Comparison of ENCODE assay signal across 20 mouse cellular contexts in the genomic region with DNA sequence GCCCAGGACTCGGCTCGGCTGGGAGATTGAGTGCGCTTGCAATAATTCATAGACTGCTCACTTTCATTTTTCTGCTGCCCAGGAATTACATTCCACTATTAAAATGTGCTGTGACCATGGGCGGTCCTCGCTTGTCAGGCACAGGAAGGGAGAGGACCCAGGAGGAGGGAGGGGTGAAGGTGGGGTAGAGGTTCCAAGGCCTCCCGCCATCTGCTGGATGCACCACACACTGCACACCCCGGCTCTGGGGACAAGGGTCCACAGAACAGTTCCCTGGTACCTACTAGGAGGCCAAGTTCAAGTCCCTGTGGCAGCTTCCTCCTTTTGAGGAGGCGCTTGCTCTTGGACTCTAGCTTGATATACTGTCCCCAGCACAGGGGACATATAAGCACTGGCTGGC.
DNase-seq lines count a peak whose midpoint lies in the region; ATAC-seq and TF ChIP-seq lines count a peak whose summit lies in the region.
"Had no signal": no experiment of that assay in that cellular context is flagged by ENCODE, and none has a peak within 500 bp of the region (broad histone marks: within the 10 kb centered on the region; RNA-seq: fewer than 3 reads in every experiment).

No protein-coding gene starts in this region.

- no peak for TF ChIP-seq EP300 in lung, postnatal 0 days (IDR thresholded peaks at IDR 0.05)
- TF ChIP-seq EP300 in ES-Bruce4 (IDR thresholded peaks at IDR 0.05; ENCODE audit: insufficient read depth, low read depth, low read length), result no peak

- no peaks in the 10 kb centered on the region for H3K36me3 ChIP-seq in hindbrain, postnatal 0 days (ENCODE audit: insufficient read depth, low read length)
- H3K36me3 ChIP-seq in hindbrain, embryonic 14.5 days (replicated peaks; ENCODE audit: control insufficient read depth, insufficient read depth), result no peaks in the 10 kb centered on the region
- no peaks in the 10 kb centered on the region for H3K36me3 ChIP-seq in lung, postnatal 0 days (ENCODE audit: insufficient read depth, low read length)
- H3K36me3 ChIP-seq in ES-Bruce4 (ENCODE audit: control insufficient read depth, insufficient read depth, low read length, poor library complexity, severe bottlenecking), result no peaks in the 10 kb centered on the region
- H3K36me3 ChIP-seq: hindbrain, embryonic 12.5 days; neural tube, embryonic 13.5 days had no signal

- TF ChIP-seq POLR2A in ES-Bruce4 (IDR thresholded peaks at IDR 0.05; ENCODE audit: insufficient read depth, low read length), result no peak

- no peak overlapping the region for H3K9ac ChIP-seq in hindbrain, postnatal 0 days (replicated peaks; ENCODE audit: low read length)
- no peak overlapping the region for H3K9ac ChIP-seq in hindbrain, embryonic 14.5 days
- no peak overlapping the region for H3K9ac ChIP-seq in lung, postnatal 0 days (replicated peaks; ENCODE audit: low read depth)
- H3K9ac ChIP-seq in ES-Bruce4 (ENCODE audit: low read depth, poor library complexity, severe bottlenecking), result no peak overlapping the region
- H3K9ac ChIP-seq: forebrain, postnatal 0 days; hindbrain, embryonic 12.5 days; lung, embryonic 14.5 days; neural tube, embryonic 13.5 days had no signal

- no peak for DNase-seq in hindbrain, postnatal 0 days (ENCODE audit: low spot score)
- no peak for DNase-seq in hindbrain, embryonic 14.5 days (ENCODE audit: low spot score)
- DNase-seq in lung, postnatal 0 days (ENCODE audit: low spot score), result no peak
- no peak for DNase-seq in lung, postnatal 25 days (ENCODE audit: low spot score)
- DNase-seq in adrenal gland, postnatal 36 days, result peak; percentile 11 to 30
- DNase-seq: cerebellum, adult 11-12 months; cerebellum, postnatal 25 days; embryo, embryonic 11 days; forebrain, postnatal 0 days; heart, postnatal 14 days; kidney, postnatal 14 days; lung, embryonic 14.5 days; right cerebral cortex, adult 18-20 months had no signal

- peak; percentile 26 for TF ChIP-seq CTCF in hindbrain, postnatal 0 days (IDR thresholded peaks at IDR 0.05; ENCODE audit: low read depth)
- TF ChIP-seq CTCF in lung, postnatal 0 days (IDR thresholded peaks at IDR 0.05), result peak; percentile 8; the same call in 1 of the 2 replicates
- peak; percentile 63 for TF ChIP-seq CTCF in ES-Bruce4 (IDR thresholded peaks at IDR 0.05; ENCODE audit: low read depth, low read length)

- 67% methylated on average over 8 of the region's 8 CpGs for WGBS in hindbrain, postnatal 0 days
- 65% methylated on average over 8 of the region's 8 CpGs for WGBS in hindbrain, embryonic 14.5 days
- WGBS in lung, postnatal 0 days, result 58% methylated on average over 8 of the region's 8 CpGs

- ATAC-seq in hindbrain, postnatal 0 days, result no peak
- no peak for ATAC-seq in hindbrain, embryonic 14.5 days (ENCODE audit: low FRiP score)
- no peak for ATAC-seq in lung, postnatal 0 days
- no peak for ATAC-seq in erythroid progenitor cell, adult 5-6 weeks (replicated peaks; ENCODE audit: low FRiP score, poor library complexity, severe bottlenecking)
- ATAC-seq: forebrain, postnatal 0 days; Patski had no signal

- no peak overlapping the region for H3K27ac ChIP-seq in hindbrain, postnatal 0 days
- H3K27ac ChIP-seq in hindbrain, embryonic 14.5 days, result no peak overlapping the region
- no peak overlapping the region for H3K27ac ChIP-seq in lung, postnatal 0 days (ENCODE audit: low read length)
- no peak overlapping the region for H3K27ac ChIP-seq in ES-Bruce4 (ENCODE audit: insufficient read depth, low read length)
- H3K27ac ChIP-seq: hindbrain, embryonic 12.5 days; neural tube, embryonic 13.5 days had no signal

- H3K4me1 ChIP-seq in hindbrain, postnatal 0 days (ENCODE audit: insufficient read depth, low read length), result peaks cover 3% of the 10 kb centered on the region; the same call in 1 of the 2 replicates
- H3K4me1 ChIP-seq in hindbrain, embryonic 14.5 days (replicated peaks; ENCODE audit: control insufficient read depth, insufficient read depth, low read length), result peaks cover 18% of the 10 kb centered on the region; the same call in 1 of the 2 replicates
- no peaks in the 10 kb centered on the region for H3K4me1 ChIP-seq in lung, postnatal 0 days (ENCODE audit: insufficient read depth, low read depth, low read length)
- peaks cover 8% of the 10 kb centered on the region for H3K4me1 ChIP-seq in ES-Bruce4 (ENCODE audit: control insufficient read depth, insufficient read depth, low read length)

- H3K27me3 ChIP-seq in hindbrain, postnatal 0 days (ENCODE audit: insufficient read depth, low read length), result no peaks in the 10 kb centered on the region
- H3K27me3 ChIP-seq in hindbrain, embryonic 14.5 days (ENCODE audit: control insufficient read depth, insufficient read depth, low read length), result peaks cover 7% of the 10 kb centered on the region; the same call in 1 of the 2 replicates
- H3K27me3 ChIP-seq in lung, postnatal 0 days (replicated peaks; ENCODE audit: insufficient read depth, low read length), result no peaks in the 10 kb centered on the region
- no peaks in the 10 kb centered on the region for H3K27me3 ChIP-seq in ES-Bruce4 (ENCODE audit: control insufficient read depth, insufficient read depth, low read length, poor library complexity, severe bottlenecking)

- H3K4me2 ChIP-seq in hindbrain, postnatal 0 days (ENCODE audit: low read depth, low read length), result no peak overlapping the region
- H3K4me2 ChIP-seq in hindbrain, embryonic 14.5 days (replicated peaks), result no peak overlapping the region
- no peak overlapping the region for H3K4me2 ChIP-seq in lung, postnatal 0 days (replicated peaks; ENCODE audit: low read depth, low read length)
- H3K4me2 ChIP-seq: heart, embryonic 11.5 days; hindbrain, embryonic 12.5 days; lung, embryonic 14.5 days; midbrain, embryonic 11.5 days; neural tube, embryonic 13.5 days had no signal

- H3K9me3 ChIP-seq in hindbrain, postnatal 0 days (ENCODE audit: low read length), result no peaks in the 10 kb centered on the region
- H3K9me3 ChIP-seq in hindbrain, embryonic 14.5 days (ENCODE audit: control insufficient read depth, low read length), result no peaks in the 10 kb centered on the region
- no peaks in the 10 kb centered on the region for H3K9me3 ChIP-seq in lung, postnatal 0 days (ENCODE audit: low read length)
- no peaks in the 10 kb centered on the region for H3K9me3 ChIP-seq in ES-Bruce4 (replicated peaks; ENCODE audit: control insufficient read depth, insufficient read depth, low read length, poor library complexity, severe bottlenecking)
- H3K9me3 ChIP-seq: hindbrain, embryonic 12.5 days; neural tube, embryonic 13.5 days had no signal

- no peak overlapping the region for H3K4me3 ChIP-seq in hindbrain, postnatal 0 days (ENCODE audit: low read length)
- H3K4me3 ChIP-seq in hindbrain, embryonic 14.5 days (replicated peaks; ENCODE audit: low read length), result no peak overlapping the region
- H3K4me3 ChIP-seq in lung, postnatal 0 days (ENCODE audit: low read depth, low read length), result no peak overlapping the region
- H3K4me3 ChIP-seq in ES-Bruce4 (ENCODE audit: low read depth, low read length), result no peak overlapping the region
- H3K4me3 ChIP-seq: hindbrain, embryonic 12.5 days; neural tube, embryonic 13.5 days had no signal

Comparison
In these comparisons a context has a peak if more than half of its experiments do, and no peak if none do; other contexts are left out.
1. DNase-seq: peak in adrenal gland, postnatal 36 days (2 of 2); none in hindbrain, postnatal 0 days (single experiment), hindbrain, embryonic 14.5 days (single experiment), lung, postnatal 0 days (single experiment) and lung, postnatal 25 days (single experiment).
2. CTCF ChIP-seq: peak in every context shown above with its lines; median percentile 63 in ES-Bruce4; 26 in hindbrain, postnatal 0 days; 8 in lung, postnatal 0 days.